Mouse (Mus musculus) CH12F3 (cell line): ENCODE results near the gene Tnfaip2.

ENCODE experiments used
- in situ Hi-C: fragments of 300-500 bp; cut with MboI; formaldehyde crosslinking; loops from 2 replicates; pipeline ENCODE4 v1.14.3; 2020; ENCODE audit warnings: low sequenced_read_pairs

Gene Tnfaip2

DNA sequence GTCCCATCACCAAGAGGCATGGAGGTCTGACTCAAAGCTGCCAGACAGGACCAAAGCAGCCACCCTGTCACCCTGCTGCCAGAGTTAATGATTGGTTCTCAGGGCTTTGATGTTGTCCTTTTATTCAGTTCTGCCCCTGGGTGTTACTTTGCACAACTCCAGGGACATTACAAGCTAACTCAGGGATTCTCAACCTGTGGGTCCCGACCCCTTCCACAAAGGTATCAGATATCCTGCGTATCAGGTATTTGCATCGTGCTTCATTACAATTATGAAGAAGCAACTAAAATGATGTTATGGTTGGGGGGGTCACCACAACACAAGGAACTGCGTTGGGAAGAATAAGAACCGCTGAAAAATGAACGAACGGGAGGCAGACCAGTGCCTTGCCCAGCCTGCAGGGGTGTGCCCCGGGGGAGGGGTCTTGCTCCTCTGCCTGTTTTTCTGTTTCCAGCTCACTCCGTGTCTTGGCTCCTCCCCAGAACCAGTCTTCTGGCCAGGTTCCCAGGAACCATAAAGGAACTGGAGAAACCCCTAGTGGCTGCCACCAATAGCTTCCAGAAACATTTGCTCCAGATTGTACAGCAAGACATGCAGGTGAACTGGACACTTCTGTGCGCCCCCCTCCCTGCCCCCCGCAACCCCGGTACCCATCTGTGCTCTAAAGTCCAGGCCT lies 14.7 kb upstream of the Tnfaip2 start:
- in situ Hi-C loops: loop anchor here (5.0 kb wide), 1 partner anchor 35 kb away; no protein-coding TSS in a partner anchor

DNA sequence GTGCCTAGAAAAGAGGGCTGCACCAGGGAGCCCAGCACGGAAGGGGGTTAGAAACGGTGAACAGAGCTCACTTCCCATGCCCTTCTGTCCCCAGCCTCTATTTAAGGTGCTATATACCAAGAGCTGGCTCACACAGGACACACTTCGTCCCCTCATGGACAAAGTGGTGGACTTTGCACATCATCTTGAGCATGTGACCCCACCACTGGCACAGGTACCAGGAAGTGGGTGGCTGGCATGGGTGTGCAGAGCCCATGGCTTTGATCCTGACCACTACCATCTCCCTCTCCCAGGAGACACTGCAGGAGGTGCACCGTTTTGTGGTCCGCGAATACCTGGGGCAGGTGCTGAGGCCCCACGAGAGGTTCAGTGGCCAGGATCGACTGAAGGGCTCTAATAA lies 13.9 kb upstream of the Tnfaip2 start:
- in situ Hi-C loops: loop anchor here (5.0 kb wide), 1 partner anchor 34 kb away; no protein-coding TSS in a partner anchor

DNA sequence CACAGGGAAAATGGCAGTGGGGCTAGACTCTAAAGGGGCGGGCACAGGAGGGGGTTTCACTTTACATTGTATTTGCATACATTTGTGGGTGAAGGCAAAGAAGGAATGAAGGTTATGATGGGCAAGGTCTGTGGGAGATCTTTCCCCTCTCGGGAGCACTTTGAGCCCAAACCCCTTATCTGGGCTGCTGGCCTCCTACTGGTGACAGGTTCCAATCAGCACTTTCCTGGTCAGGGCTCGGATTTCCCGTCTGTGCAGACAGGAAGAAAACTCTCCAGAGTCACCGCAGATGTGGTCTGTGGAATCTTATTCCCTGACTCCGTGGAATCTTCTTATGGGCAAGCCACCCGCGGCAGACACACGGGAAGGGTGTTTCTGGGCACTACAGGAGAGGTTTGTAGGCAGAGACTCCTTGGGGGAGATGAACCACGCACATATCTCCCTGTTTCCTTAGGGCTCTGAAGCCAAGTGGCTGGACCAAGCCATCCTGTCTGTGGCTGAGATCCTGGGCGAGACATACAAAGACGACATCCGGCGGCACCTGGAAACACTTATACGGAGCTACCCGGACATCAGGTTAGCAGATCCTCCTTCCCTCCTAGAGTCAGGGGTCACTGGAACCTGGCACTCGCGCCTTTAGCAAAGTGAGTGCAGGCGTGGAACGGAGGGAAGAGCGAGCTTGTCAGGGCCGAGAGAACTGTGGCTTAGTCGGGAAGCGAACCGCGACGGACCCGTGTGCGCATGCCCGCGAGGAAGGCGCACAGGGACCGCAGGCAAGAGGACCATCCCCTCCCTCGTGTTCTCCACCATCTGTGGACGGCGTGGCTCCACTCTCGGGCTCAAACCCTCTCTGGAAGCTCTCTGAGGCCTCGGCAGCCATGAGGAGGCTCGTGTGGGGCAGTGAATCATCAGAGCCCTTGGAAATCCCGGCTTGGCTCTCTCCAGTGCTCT lies 13.0 kb upstream of the Tnfaip2 start:
- in situ Hi-C loops: loop anchor here (5.0 kb wide), 1 partner anchor 33 kb away; no protein-coding TSS in a partner anchor

DNA sequence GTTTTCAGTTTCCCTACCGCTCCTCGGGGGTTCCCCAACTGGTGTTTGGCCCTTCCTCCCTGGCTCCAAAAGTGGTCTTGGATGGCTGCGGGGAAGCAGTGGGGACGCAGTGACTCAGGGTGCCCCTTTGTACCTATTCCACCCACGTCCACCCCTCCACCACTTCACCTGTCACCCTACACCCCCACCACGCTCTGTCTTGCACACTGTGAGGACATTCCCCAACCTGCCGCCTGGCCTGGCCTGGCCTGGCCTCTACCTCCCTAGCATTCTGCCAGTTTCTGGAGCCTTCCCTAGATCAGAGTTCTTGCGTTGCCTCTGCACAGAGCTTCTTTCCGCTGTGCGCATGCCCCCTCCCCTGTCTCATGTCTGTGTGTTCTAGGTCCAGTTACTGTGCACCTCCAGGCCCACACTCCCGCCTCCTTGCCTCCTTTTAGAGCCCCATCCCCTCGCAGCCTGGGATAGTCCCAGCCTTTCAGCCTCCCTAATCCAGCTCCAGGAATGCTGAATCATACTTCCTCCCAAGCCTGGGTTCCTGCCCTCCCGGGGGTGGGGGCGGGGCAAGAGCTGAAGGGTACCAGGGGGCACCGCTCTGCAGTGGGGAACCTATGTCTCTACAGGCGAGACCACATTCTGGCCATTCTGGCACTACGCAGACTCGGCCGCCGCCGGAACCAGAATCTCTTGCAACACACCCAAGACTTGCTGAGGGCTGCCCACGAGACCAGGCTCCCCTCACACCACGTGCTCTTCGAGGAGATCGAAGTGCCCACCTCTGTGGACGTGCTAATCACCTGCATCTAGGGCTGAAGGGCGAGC lies 12.0 kb upstream of the Tnfaip2 start:
- in situ Hi-C loops: no loop called here

DNA sequence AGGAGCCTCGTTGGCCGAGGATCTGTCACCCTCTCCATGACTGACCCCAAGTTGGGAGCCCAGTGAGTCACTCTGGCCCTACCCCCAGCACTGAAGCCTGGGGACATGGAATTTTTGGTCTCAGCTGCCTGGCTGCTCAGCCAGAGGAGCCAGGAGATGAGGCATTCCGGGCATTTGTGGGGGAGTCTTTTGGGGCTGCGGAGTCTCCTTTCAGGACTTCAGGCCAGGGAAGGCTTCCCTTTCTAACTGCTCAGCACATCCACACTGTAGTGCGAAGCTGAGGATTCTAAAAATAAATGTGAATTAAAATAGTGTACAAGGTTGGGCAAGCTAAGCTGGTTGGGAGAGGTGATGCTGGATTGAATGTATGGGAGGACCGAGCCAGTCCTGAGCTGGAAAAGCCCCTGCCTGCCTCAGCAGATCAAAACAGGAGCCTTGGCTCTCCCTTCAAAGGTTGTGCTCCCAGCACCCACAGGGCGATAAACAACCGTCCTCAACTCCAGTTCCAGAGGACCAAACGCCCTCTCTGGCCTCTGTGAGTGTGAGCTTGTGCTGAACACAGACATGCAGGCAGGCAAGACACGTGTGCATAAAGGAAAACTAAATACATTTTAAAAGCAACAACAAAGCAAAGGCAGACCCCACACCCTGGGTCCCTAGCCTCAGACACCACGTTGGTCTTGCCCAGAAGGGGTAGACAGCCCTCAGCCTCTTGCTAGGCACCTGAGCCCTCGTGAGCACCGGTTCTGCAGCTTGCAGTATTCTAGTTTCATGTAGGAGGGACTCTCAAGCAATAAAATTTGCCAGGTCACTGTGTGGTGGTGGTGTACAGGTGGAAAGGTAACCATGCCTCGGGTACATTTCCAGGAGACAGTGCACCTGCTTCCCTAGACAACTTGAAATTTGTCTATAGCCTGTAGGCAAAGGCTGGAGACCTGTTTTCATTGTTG lies 11.1 kb upstream of the Tnfaip2 start:
- in situ Hi-C loops: no loop called here

DNA sequence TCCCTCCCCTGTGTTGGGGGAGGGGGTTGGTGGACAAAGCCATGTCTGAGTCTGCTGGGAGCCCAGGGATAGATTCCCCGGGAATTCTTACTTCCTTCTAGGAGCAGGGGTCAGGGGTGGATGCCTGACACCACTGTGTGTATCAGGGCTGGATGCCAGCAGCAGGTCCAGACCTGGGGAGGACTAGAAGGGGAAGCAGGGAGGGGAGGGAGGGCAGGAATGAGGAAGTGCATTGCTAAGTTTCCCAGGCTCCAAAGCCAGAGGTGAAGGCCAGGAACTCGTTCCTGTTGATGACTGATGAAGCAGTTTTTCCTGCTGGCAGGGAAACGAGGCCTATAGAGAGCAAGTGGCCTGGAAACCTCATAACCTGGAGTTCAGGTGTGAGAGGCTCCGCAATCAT lies 10.2 kb upstream of the Tnfaip2 start:
- in situ Hi-C loops: no loop called here

DNA sequence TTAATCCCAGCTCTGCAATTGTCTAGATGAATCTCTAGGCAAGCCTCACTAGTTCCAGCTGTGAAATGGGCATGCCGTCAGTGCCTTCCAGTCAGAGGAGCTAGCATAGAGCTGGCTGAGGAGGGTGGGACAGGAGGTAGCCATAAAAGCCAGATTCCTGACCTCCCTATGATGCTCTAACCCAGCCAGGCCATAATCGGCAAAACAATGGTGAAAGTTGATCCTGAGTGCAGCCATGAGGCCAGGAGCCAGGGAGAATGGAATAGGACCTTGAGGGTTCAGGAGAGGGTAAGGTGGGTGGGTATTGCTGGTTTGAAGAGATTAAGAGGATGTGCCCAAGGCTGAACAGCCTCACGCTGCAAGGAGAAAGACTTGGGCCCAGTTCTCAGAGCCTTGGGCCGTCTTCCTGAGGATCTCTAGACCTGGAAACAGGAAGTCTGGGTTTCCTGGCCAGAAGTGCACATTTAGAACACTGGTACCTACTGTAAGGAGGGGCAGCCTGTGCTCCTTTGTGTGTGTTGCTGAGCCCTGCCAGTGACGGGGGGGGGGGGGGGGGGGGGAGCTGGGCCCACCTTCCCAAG lies 9.4 kb upstream of the Tnfaip2 start:
- in situ Hi-C loops: no loop called here

DNA sequence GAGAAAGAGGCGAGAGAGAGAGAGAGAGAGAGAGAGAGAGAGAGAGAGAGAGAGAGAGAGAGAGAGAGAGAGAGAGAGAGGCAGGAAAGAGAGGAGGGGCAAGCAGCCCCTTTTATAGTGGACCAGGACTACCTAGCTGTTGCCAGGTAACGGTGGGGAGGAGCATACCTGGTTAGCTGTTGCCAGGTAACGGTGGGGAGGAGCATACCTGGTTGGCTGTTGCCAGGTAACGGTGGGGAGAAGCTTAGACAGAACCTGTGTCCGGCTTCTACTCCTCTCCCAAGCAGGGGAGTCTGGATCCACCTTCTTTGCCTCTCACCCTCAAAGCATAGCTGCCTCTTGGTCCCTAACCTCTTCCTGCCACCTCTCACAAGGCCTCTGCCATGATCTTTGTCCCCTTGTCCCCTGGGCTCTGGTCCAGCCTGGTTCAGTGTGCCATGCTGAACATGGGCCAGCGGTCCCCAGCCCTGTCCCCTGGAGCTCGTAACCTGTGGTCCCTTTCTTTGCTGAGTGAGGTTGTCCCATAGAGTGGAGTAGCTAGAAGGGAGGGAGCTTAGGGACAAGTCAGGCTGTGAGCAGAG lies 8.0 kb upstream of the Tnfaip2 start:
- in situ Hi-C loops: no loop called here

DNA sequence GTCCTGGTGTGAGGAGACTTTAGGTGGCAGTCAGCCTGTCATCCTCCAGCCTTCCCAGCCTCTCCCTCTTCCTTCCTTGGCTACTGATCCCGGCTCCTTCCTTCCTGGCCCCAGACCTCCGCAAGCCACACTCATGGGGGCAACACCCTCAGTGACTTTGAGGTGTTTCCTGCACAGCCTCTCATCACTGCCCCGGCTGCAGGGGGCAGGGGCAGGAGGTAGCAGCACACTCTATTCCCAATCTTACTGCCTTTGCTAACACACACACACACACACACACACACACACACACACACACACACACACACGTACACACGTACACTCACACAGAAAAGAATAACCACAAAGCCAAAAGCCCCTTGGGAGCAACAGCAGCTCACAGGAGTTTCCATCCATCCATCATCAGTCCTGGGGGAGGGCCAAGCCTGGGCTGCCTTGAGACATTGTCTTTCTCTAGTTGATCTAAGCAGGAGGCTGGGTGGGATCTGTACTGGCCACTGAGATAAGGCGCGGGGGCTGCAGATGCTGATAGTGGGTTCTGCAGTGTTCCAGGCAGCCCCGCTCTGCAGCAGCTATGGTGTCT lies 7.4 kb upstream of the Tnfaip2 start:
- in situ Hi-C loops: no loop called here

DNA sequence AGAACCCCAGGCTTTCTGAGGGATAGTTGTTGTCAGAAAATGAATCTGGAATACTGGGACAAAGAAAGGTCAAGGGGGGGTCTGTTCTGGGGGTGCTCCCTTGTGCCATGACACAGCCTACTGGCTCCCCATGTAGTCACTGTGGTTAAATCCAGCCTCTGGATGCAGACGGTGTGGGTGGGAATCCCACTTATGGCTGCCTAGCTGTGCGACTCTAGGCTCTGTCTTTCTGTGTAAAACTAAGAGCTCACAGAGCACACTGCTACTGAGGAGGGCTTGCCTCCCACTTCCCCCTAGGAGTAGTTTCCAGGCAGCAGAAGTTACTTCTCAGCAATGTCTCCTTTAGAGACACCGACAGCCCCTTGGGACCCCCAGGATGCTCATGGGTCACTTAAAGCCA lies 6.1 kb upstream of the Tnfaip2 start:
- in situ Hi-C loops: no loop called here

DNA sequence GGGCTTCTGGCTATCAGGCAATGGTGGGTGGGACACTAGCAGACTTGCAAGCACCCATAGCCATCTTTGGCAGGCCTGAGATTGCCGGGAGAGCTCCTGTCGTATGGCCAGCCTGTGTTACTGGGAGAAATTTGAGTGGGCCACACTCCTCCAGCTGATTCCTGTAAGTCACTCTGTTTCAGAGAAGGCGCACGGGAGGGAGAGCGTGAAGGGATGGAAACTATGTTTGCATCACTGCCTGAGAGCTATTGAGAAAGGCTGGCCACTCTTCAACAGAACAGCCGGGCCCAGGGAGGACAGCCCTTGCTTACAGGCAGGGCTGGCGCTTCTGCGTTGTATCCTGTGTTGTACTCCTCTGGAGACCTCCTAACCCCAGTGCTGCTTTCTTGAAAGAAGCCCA lies 5.6 kb upstream of the Tnfaip2 start:
- in situ Hi-C loops: no loop called here

DNA sequence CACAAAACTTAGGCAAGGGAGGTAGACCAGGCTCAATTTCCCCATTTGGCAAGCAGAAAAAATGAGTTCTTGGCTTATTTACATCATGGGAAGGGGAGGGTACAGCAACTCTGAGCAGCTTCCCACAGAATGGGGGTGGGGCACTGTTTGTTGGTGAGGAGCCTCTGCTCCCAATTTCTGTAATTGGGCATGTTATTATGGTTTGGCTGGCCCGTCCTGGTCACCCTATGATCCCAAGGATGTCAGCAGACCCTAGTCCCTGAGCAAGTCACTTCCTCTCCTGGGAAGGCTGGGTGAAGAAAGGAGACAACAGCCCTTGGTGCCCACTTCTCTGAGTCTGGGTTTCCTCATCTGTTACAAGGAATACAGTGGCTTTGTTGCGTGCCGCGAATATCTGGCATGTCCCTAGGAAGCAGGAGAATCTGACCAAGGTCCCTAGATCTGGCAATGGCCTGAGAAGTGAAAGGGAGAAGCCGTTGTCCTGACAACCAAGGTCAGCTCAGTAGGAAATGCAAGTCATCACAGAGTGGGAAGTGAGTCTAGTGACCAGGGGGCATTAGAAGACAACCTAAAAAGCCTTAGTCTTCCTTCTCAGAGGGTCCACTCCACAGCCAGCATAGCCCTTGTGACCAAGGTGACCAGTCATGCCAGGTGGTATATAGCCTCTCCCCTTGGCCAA lies 4.9 kb upstream of the Tnfaip2 start:
- in situ Hi-C loops: no loop called here

DNA sequence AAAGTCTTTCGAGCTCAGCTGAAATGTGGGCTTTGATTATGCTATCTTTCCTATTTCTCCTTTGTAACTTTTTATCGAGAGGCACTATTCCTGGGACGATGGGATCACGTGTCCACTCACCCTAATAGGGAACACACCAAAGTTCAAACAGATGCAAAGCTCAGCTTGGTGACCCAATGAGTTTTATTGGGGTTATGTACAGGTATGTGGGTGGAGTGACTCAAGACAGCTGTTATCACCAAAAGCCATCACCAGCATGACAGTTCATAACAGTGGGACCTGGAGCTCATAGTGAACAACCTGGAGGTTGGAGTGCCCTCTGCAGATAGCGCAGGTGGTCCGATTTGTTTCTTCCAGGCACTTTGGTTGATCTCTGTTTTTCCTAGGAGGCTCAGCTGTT lies 3.4 kb upstream of the Tnfaip2 start:
- in situ Hi-C loops: no loop called here

DNA sequence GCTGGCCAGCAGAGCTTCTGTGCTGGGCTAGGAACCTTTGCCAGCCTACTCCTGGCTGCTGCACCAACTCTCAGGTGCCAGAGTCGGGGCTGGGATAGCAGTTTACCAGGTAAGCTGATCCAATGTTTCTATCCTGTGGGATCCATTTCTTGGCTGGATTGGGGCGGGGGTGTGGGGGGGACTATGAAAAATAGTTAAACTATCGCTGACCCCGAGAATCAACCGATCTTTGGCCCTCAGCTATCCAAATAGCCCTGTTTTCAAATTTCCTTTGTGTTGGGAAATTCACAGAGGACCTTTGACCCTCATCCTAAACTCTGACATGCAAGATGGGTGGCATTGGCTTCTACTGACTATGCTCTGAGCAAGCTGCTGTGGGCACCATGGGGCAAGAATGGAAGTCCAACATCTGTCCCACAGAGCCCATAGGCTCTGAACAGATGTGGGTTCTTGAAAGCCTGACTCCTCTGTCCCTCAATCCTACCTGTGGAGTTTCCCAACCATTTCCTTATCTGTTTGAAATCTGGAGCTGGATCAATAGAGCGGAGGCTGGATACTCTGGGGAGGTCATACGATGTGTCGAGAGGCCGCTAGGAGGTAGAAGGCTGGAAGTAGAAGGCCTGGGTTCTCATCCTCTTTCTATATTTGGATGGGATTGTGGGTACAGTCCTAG lies 1.4 kb upstream of the Tnfaip2 start:
- in situ Hi-C loops: no loop called here

DNA sequence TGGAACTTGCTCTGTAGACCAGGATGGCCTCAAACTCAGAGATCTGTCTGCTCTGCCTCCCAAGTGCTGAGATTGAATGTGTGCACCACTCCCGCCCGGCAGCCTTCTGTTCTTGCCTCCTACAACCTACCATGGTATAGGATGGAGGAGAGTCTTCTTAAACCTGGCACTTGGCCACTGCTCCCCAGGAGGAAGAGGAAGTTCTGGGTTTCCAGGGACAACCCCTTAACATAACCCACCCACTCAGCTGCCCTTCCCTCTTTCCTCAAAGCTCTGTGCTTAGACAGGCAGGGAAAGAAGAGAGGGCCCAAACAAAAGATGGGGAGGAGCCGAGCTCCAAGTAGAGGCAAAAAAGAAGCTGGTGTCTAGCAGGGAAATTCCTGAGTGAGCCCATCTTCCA lies 746 bp upstream of the Tnfaip2 start:
- in situ Hi-C loops: no loop called here

DNA sequence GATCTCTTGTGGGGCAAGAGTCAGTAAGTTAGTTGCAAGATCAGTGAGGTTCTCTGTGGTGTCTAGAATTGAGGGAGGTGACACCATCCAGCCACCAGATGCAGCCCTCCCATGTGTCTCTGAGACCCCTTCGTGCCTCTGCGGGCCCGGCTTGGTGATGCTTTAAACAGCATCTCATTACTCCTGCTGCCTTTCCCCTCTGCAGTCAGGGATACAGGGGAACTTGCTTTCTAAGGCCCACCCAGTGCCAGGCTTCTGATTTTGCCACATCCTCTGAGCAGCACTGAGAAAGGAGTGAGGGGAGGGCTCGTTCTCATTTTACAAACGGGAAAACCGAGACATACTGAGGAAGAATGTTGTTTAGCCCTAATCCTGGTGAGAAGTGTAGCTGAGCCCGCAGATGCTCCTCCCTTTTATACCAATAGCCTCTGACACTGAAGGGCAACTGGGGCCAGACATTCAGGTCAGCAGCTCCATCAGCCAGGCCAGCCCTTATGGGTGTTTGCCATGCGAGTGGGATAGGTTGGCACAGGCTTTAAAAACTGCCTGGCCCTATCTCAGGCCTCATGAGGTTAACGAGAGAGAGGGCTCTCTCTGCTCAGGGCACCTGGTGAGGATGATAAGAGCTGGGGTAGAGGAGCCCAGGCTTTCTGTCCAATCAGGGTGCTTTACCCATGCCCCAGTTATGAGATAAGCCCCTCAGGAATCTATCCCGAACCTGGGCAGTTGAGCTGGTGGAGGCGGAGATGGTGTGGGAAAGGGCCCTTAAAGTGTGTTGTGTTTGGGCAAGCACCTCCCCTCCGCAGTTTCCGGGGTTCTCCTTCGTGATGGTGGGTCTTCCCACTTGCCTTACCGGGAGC lies 972 bp downstream of the Tnfaip2 start:
- in situ Hi-C loops: no loop called here
